Mouse (Mus musculus) lung, postnatal 4 days (tissue): ENCODE results near the gene Trmt1.

ENCODE experiments used
- DNase-seq, 2 experiments: peaks; one replicate each; pipeline ENCODE4 v3.0.0; 2021

Gene Trmt1

GRCm38 (mm10) chr8:84711312-84711711 lies 25.2 kb downstream of the Trmt1 start:
- DNase-seq = peak in 1 of 2 experiments; percentile 70

DNA sequence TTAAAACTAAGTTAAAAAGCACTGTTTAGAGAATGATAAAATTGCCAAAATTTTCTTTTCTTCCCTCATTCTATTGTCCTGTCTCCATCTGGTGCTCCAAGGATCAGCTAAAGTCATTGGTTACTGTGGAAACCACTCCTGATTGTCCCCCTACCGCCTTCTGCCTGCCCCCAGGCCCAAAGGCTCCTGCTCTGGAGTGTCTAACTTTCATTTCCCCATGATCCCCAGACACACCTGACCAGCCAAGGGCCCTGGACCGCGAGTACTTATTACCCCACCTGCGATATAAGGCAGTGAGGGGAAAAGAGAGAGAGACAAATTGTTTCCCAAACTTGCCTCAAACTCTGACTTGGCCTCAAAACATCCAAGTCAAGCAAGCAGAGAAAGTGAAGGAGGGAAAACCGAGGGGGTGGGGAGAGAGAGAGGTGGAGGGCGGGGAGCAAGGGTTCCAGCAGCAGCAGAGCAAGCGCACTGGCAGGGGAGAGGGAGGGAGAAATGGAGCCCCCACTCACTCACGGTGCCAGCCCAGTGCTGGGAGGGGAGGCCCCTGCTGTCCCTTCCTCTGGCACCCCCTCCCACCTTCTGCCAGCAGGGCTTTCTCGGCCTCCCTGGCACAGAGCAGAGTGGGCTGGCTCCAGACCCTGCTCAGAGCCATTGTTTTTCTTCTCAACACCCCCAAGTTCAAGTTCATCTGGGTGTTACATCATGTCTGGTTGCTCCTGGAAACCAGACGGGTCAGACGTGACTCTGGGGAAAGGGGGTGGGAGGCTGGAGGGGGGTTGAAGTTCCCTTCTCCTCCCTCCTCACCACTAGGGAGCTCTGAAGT lies 26.0 kb downstream of the Trmt1 start:
- peak; percentile 79 to 91 for DNase-seq

DNA sequence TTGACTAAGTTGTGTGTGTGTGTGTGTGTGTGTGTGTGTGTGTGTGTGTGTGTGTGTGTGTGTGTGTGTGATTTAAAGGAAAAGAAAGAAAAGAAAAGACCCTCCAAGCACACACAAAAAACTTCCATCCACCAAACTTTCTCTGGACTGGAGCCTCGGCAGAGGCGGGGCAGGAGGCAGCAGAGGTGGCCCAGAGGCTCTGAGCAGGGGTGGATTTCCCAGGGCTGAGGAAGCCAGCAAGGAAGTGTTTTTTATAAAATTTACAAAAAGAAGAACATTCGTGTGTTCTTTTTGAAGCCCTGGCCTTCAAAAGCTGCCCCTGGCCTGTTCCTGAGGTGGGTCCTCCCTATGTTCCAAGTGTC lies 26.6 kb downstream of the Trmt1 start:
- no peak for DNase-seq

DNA sequence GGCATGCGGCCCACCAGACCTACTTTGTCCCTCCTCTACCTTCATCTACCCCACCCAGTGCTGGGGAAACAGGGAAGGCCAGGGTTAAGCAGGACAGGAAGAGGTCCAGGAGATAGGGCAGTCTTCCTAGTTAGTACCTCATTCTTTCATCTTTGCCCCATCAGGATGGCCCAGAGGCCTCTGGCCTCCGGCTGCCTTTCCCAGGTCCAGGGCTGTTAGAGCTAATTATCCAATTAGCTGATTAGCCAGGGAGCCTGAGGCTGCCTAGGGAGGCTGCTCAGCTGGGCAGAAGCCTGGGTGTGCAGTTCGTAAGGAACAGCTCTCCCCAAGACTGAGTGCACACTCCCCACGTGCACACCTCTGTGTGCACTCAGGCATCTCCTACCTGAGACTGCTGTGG lies 27.3 kb downstream of the Trmt1 start:
- DNase-seq = no peak

GRCm38 (mm10) chr8:84714161-84714560 lies 28.1 kb downstream of the Trmt1 start:
- DNase-seq = no peak

DNA sequence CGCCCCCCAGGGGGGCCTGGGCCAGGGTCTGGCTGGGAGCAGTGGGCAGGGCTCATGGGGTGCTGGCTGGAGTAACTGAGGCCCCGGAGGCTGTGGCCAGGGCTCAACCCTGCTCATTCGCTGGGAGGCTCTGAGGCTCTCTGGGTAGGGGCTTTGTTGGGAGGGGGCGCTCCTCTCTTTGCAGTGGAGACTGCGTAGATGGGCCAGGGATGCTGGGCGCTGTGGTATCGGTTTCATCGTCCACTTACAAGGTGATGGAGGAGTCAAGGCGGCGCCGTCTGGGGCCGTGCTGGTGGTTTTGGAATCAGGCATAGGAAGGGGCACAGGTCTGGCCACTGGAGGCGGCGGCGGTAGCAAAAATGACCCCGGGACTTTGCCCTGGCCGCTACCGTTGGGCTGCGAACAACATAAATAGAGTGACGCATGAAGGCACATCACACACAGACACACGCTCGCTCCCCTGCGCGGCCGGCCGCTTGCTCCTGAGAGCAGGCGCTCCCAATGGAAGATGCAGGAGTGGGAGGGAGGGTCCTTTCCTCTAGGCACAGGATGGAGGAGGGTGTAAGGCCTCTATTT lies 29.9 kb downstream of the Trmt1 start:
- DNase-seq = no peak

- DNase-seq = no peak
Observed at GRCm38 (mm10) chr8:84716790-84717189, 30.7 kb downstream of the Trmt1 start.

GRCm38 (mm10) chr8:84718476-84718875 lies 32.4 kb downstream of the Trmt1 start:
- no peak for DNase-seq

DNA sequence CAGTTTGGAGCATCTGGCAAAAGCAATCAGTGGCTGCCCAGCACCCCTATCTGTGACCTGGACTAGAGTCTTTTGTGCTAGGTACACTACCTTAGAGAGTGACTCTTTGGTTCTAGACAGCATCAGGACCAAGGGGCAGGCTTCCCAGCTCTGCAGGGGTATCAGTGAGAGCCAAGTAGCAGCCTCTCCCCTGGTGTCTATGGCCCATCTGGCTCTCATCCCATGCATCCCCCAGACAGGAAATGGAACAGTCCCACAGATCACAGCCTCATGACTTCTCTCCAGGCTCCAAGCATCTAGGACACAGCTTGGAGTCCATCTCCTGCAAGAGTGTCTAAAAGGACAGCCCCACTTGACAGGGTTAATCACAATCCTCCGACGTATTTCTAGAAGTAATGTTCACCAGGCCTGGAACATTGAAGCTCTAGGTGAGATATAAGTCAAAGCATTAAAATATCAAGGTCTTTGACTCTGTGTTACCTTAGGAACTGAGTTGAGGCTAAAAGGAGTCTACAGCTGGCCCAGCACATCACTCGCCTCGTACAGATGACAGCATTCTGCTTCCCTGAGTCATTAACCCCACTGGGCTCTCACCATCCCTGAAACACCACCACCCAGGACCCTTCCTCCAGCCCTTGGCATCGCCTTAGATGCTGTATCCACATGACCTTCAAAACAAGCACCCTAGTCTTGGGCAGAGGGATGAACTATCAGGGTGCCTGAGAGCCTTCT lies 33.0 kb downstream of the Trmt1 start:
- DNase-seq = peak in 1 of 2 experiments; percentile 16

- no peak for DNase-seq
Observed at GRCm38 (mm10) chr8:84722530-84722849, 36.4 kb downstream of the Trmt1 start.

DNA sequence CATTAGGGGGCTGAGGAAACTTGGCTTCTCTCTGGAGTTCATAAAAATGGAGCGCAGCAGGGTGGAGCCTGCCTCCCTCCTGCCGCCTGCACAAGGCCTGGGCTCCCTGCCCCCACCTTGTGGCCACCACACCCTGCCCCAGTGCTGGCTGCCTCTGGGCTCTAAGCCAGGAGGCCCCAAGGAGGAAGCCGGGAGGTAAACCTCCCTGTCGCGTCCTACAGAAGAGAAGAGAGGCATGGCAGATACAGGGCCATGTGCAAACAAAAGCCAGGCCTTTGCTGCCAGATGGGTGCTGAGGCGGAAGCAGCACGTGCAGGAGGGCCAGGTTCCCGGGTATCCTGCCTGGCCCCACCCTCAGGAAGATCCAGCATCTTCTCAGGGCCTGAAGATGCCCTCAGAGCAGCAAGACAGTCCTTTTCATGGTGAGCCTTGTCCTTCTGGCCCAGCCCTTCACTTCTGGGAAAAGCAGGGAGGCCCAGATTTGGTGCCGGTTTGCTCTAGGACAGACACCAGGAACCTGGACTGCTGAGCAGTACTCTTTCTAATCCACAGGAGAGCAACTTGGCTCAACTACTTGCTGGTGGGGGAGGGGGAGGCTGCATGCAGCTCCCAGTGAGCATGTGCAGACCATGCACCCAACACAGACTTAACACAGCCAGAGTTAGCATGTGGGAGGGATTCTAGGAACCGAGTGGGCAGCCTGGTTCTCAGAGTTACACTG lies 36.9 kb downstream of the Trmt1 start, which contains the start of gene G430095P16Rik:
G430095P16Rik (plus strand) TSS at position 158 of the 721 bp plus-strand sequence.
- peak; percentile 92 to 96 for DNase-seq

- DNase-seq = peak in 1 of 2 experiments; percentile 57
Observed at GRCm38 (mm10) chr8:84723571-84723900, 37.4 kb downstream of the Trmt1 start.

DNA sequence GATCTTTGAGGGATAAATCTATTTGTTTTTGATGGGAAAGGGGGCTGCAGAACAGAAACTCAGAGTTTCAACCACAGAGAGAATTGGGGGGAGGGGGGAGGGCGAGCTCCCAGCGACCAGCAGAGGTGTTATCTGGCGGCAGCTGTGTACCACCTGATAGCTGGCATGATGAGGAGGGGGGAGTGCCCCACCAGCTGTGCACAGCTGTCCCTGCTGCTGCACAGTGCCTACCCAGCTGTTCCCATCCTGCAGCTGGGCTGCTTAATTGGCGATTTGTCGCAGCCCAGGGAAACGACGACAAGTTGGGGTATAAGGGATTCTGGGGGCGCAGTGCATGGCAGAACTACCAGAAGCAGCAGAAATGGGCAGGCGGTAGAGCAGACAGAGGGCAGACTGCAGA lies 38.6 kb downstream of the Trmt1 start:
- DNase-seq = peak in 1 of 2 experiments; percentile 69

DNA sequence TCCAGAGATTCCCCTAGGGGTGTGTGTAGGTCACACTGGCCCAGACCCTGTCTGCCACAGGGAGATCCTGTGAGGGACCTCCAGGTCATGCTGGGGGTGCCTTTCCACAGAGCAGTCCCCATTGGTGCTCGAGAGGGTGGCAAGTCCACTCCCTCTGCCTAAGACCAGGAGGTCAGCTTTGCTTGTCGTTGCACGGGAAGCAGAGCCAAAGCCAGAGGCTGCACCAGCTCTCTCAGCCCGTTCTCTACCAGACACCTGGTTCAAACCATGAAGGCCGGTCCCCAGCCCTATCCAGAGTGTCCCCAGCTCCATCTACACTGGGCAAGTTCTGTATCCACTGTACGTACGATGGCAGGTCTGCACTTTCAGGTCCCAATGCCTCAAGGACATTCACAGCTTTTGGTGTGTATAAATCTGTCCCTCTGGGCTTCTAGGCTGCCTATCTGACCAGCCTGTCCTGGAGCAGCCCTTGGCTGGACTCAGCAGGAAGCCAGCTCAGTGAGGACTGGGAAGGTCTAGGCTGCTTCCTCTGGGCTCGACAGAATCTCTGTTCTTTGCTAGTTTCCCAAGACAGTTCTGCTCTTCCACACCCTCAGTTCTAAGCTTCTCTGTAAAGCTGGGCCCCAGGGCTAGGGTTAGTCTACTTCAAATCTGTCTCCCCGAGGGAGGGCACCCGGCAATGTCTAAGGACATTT lies 39.3 kb downstream of the Trmt1 start:
- no peak for DNase-seq

DNA sequence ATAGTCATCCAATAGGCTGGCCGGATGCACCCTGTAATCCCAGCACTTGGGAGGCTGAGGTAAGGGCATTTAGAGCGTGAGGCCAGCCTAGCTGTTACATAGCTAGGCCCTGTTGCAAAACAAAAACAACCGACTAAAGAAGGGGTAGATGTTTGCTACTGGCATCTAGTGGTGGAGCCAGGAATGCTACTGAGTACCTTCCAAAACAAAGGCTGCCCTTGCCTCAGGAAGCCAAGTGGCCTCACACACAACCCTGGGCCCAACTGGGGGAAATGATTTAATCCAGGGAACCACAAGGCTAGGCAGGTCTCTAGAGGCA lies 39.8 kb downstream of the Trmt1 start:
- DNase-seq = peak in 1 of 2 experiments; percentile 69

DNA sequence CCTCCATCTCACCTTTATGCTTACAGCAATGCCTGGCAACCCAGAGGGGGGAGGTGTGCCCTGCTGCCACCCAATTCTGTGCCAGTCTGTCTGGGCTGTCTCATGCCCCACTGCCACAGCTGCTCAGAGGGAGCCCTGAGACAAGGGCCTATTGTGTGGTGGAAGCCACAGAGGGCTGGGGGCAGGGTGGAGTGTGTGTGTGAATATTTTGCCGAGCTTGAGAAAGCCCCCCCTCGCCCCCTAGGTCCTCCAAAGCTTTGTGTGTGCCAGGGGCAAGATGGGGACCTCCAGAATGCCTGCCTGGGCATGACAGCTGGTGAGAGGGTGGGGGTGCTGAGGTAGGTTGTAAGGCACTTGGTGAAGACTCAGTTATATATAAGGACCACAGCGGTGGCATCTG lies 42.4 kb downstream of the Trmt1 start:
- DNase-seq = no peak

DNA sequence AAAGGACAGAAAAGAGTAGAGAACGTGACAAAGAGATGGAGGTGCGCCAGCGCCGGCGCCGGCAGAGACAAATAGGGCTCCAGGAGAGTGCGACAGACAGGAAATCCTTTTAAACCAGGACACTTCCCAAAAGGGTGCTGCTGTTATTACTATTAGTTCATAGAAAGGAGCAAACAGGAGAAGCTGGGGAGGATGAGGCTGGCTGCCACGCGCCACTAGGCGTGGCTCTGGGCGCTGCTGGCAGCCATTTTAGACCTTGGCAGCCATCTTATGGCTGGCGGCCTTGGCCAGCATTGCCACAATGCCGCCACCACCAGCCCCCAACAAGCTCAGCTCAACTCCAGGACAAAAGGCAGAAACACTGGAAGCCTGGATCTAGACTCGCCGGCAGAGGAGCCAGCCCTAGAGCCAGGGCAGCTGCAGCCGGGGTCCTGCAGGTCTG lies 43.8 kb downstream of the Trmt1 start:
- DNase-seq = peak; percentile 53 to 79

- DNase-seq = no peak
Observed at GRCm38 (mm10) chr8:84730541-84731370, 44.6 kb downstream of the Trmt1 start.

- DNase-seq = no peak
Observed at GRCm38 (mm10) chr8:84731371-84732177, 45.5 kb downstream of the Trmt1 start.

DNA sequence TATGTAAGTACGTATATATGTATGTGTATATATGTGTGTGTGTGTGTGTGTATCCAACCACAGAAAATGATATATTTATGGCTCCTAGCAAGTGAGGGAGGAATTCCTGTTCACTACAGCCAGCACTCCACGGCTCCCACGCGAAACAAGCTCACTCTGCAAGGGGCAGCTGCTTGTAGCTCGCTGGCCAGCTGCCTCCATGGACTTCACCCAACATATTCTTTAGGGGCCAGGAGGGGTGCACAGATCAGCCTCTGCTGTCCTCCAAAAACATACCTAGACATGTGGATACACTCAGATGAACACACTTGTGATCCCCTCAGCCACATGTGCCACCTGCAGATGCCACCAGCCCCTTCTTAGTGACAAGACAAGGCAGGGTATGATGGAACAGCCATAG lies 46.4 kb downstream of the Trmt1 start:
- no peak for DNase-seq

- DNase-seq = peak in 1 of 2 experiments; percentile 44
Observed at GRCm38 (mm10) chr8:84732996-84733395, 46.9 kb downstream of the Trmt1 start.
